Mouse (Mus musculus) forebrain, embryonic 11.5 days (tissue): Measurements from ENCODE around the gene Ets1. TPM values are rescaled to one million over a fixed set of nuclear protein-coding genes. Genes with fewer than 3 reads are reported as not detected.

Experiments used
- ATAC-seq: fragments of 200-750 bp; cut with Nextera tagmentation; replicated peaks from 2 replicates; pipeline ENCODE4 v1.8.0; 2017; ENCODE audit warnings: moderate TSS enrichment; ENCODE audit not compliant: low FRiP score
- DNase-seq: peaks from one replicate; pipeline ENCODE4 v3.0.0-alpha.2; 2017; ENCODE audit warnings: low spot score
- H3K27ac ChIP-seq: fragments of 300-500 bp; sonication (generic); 2 replicates; pipeline ENCODE4 v1.5.1; 2014; ENCODE audit warnings: low read depth, low read length
- H3K27me3 ChIP-seq: fragments of 300-500 bp; sonication (generic); 2 replicates; pipeline ENCODE4 v1.6.1; 2014; ENCODE audit warnings: mild to moderate bottlenecking, low read length, mixed read lengths; ENCODE audit not compliant: control insufficient read depth, insufficient read depth
- H3K36me3 ChIP-seq: fragments of 300-500 bp; sonication (generic); 2 replicates; pipeline ENCODE4 v1.6.1; 2014; ENCODE audit warnings: mild to moderate bottlenecking, low read length, moderate library complexity, mixed read lengths; ENCODE audit not compliant: control insufficient read depth, insufficient read depth
- H3K4me1 ChIP-seq: fragments of 300-500 bp; sonication (generic); replicated peaks from 2 replicates; pipeline ENCODE4 v1.6.1; 2014; ENCODE audit warnings: low read length, mixed read lengths; ENCODE audit not compliant: control insufficient read depth, insufficient read depth
- H3K4me2 ChIP-seq: fragments of 300-500 bp; sonication (generic); 2 replicates; pipeline ENCODE4 v1.6.1; 2014; ENCODE audit warnings: low read depth, mild to moderate bottlenecking, low read length, moderate library complexity, mixed read lengths; ENCODE audit not compliant: severe bottlenecking
- H3K4me3 ChIP-seq: fragments of 300-500 bp; sonication (generic); 2 replicates; pipeline ENCODE4 v1.5.1; 2014; ENCODE audit warnings: low read depth, low read length
- H3K9ac ChIP-seq: fragments of 300-500 bp; sonication (generic); 2 replicates; pipeline ENCODE4 v1.6.1; 2014; ENCODE audit warnings: low read length
- H3K9me3 ChIP-seq: fragments of 300-500 bp; sonication (generic); 2 replicates; pipeline ENCODE4 v1.6.1; 2016; ENCODE audit warnings: low read length, mixed read lengths; ENCODE audit not compliant: control insufficient read depth
- WGBS: fragments of 180-500 bp; shearing (Covaris S2); extraction: QIAGEN DNeasy Blood & Tissue Kit; methylation state at CpG from one replicate; pipeline ENCODE4 v1.1.7; 2014; 5-methylcytosine and 5-hydroxymethylcytosine counted together
- polyA plus RNA-seq: library from polyadenylated mRNA; unstranded; fragments of >200 nt; fragmentation: Nextera tagmentation; extraction: Ambion mirVana; gene quantifications from 2 replicates; pipeline ENCODE4 v1.2.1, GENCODE M21; 2014

Ets1 gene
- polyA plus RNA-seq, 1 experiment from 2014 or later, result 22.6 TPM

- WGBS, result 84% methylated on average over 9 of the region's 9 CpGs
Observed at GRCm38 (mm10) chr9:32705827-32706478, 69.9 kb downstream of the Ets1 start.

GRCm38 (mm10) chr9:32707436-32707835 lies 71.4 kb downstream of the Ets1 start:
- no peak for ATAC-seq
- Histone ChIP-seq H3K4me1 (no peaks in the 10 kb centered on the region), H3K9ac (no peak overlapping the region), H3K36me3 (no peaks in the 10 kb centered on the region), H3K4me3 (no peak overlapping the region), H3K27ac (no peak overlapping the region), H3K4me2 (no peak overlapping the region), H3K27me3 (no peaks in the 10 kb centered on the region; the same call in 1 of the 2 replicates), H3K9me3 (no peaks in the 10 kb centered on the region; the same call in 1 of the 2 replicates)
- WGBS, result 74% methylated on average over 3 of the region's 3 CpGs
- DNase-seq, result no peak

More at GRCm38 (mm10) chr9:32705827-32706478, 69.9 kb downstream of the Ets1 start:
- H3K9me3 ChIP-seq, result no peaks in the 10 kb centered on the region; the same call in 1 of the 2 replicates
- no peak overlapping the region for H3K27ac ChIP-seq
- ATAC-seq (no peak), DNase-seq (no peak)
- no peaks in the 10 kb centered on the region for H3K4me1 ChIP-seq
- H3K4me3 ChIP-seq, result no peak overlapping the region
- no peaks in the 10 kb centered on the region for H3K36me3 ChIP-seq
- H3K4me2 ChIP-seq, result no peak overlapping the region
- H3K9ac ChIP-seq, result no peak overlapping the region
- peaks cover 3% of the 10 kb centered on the region; the same call in 1 of the 2 replicates for H3K27me3 ChIP-seq

GRCm38 (mm10) chr9:32708491-32708890 lies 72.5 kb downstream of the Ets1 start:
- H3K4me1 ChIP-seq, result no peaks in the 10 kb centered on the region
- ATAC-seq (no peak), DNase-seq (no peak)
- H3K9ac ChIP-seq, result no peak overlapping the region
- no peak overlapping the region for H3K4me3 ChIP-seq
- no peaks in the 10 kb centered on the region for H3K36me3 ChIP-seq
- WGBS, result 76% methylated on average over 6 of the region's 6 CpGs
- no peak overlapping the region for H3K27ac ChIP-seq
- H3K4me2 ChIP-seq, result no peak overlapping the region
- no peaks in the 10 kb centered on the region; the same call in 1 of the 2 replicates for H3K9me3 ChIP-seq
- no peaks in the 10 kb centered on the region; the same call in 1 of the 2 replicates for H3K27me3 ChIP-seq

- no peaks in the 10 kb centered on the region for H3K27me3 ChIP-seq
- H3K4me1 ChIP-seq, result no peaks in the 10 kb centered on the region
- no peak for ATAC-seq
- no peak for DNase-seq
- H3K36me3 ChIP-seq, result no peaks in the 10 kb centered on the region
- no peaks in the 10 kb centered on the region; the same call in 1 of the 2 replicates for H3K9me3 ChIP-seq
- H3K4me2 ChIP-seq, result no peak overlapping the region
- no peak overlapping the region for H3K27ac ChIP-seq
- H3K9ac ChIP-seq, result no peak overlapping the region
- WGBS, result 33% methylated on average over 5 of the region's 5 CpGs
- no peak overlapping the region for H3K4me3 ChIP-seq
Observed at GRCm38 (mm10) chr9:32709359-32709758, 73.3 kb downstream of the Ets1 start.

- no peaks in the 10 kb centered on the region for H3K4me1 ChIP-seq
- DNase-seq (no peak), ATAC-seq (no peak)
- H3K27ac ChIP-seq, result no peak overlapping the region
- no peak overlapping the region for H3K4me2 ChIP-seq
- no peaks in the 10 kb centered on the region; the same call in 1 of the 2 replicates for H3K9me3 ChIP-seq
- WGBS, result 80% methylated on average over 17 of the region's 17 CpGs
- H3K4me3 ChIP-seq, result no peak overlapping the region
- H3K9ac ChIP-seq, result no peak overlapping the region
- no peaks in the 10 kb centered on the region for H3K36me3 ChIP-seq
- no peaks in the 10 kb centered on the region for H3K27me3 ChIP-seq
Observed at GRCm38 (mm10) chr9:32709764-32710734, 74.0 kb downstream of the Ets1 start.

GRCm38 (mm10) chr9:32710987-32711652 lies 75.1 kb downstream of the Ets1 start:
- ATAC-seq (no peak), DNase-seq (no peak)
- H3K9me3 ChIP-seq, result no peaks in the 10 kb centered on the region; the same call in 1 of the 2 replicates
- H3K4me3 ChIP-seq, result no peak overlapping the region
- H3K4me2 ChIP-seq, result no peak overlapping the region
- 88% methylated on average over 12 of the region's 12 CpGs for WGBS
- peaks cover 3% of the 10 kb centered on the region; the same call in 1 of the 2 replicates for H3K4me1 ChIP-seq
- H3K27ac ChIP-seq, result no peak overlapping the region
- H3K36me3 ChIP-seq, result no peaks in the 10 kb centered on the region
- no peak overlapping the region for H3K9ac ChIP-seq
- no peaks in the 10 kb centered on the region for H3K27me3 ChIP-seq

GRCm38 (mm10) chr9:32711768-32712167 lies 75.7 kb downstream of the Ets1 start:
- Histone ChIP-seq H3K36me3 (no peaks in the 10 kb centered on the region), H3K9me3 (no peaks in the 10 kb centered on the region; the same call in 1 of the 2 replicates), H3K9ac (no peak overlapping the region), H3K27me3 (no peaks in the 10 kb centered on the region), H3K4me3 (no peak overlapping the region), H3K4me2 (no peak overlapping the region), H3K4me1 (peaks cover 3% of the 10 kb centered on the region; the same call in 1 of the 2 replicates), H3K27ac (no peak overlapping the region)
- DNase-seq (no peak), ATAC-seq (no peak)
- WGBS, result 79% methylated on average over 4 of the region's 4 CpGs

- no peak overlapping the region for H3K27ac ChIP-seq
- ATAC-seq, result no peak
- no peak for DNase-seq
- WGBS, result 87% methylated on average over 7 of the region's 7 CpGs
- no peaks in the 10 kb centered on the region for H3K36me3 ChIP-seq
- no peak overlapping the region for H3K4me3 ChIP-seq
- H3K4me1 ChIP-seq, result peaks cover 3% of the 10 kb centered on the region; the same call in 1 of the 2 replicates
- H3K9me3 ChIP-seq, result no peaks in the 10 kb centered on the region; the same call in 1 of the 2 replicates
- H3K27me3 ChIP-seq, result no peaks in the 10 kb centered on the region
- H3K9ac ChIP-seq, result no peak overlapping the region
- no peak overlapping the region for H3K4me2 ChIP-seq
Observed at GRCm38 (mm10) chr9:32712383-32712910, 76.4 kb downstream of the Ets1 start.
